Mouse (Mus musculus) midbrain, embryonic 14.5 days (tissue): ENCODE results near the gene Dnaja3. TPM values are rescaled to one million over a fixed set of nuclear protein-coding genes. Genes with fewer than 3 reads are reported as not detected.

Experiments used
- ATAC-seq: fragments of 200-750 bp; cut with Nextera tagmentation; 2 replicates; pipeline ENCODE4 v1.8.0; 2017; ENCODE audit warnings: moderate number of reproducible peaks, moderate library complexity; ENCODE audit not compliant: low FRiP score, low TSS enrichment
- DNase-seq: peaks from one replicate; pipeline ENCODE4 v3.0.0-alpha.2; 2015
- H3K27ac ChIP-seq: fragments of 300-500 bp; sonication (generic); replicated peaks from 2 replicates; pipeline ENCODE4 v1.5.1; 2014; ENCODE audit warnings: mild to moderate bottlenecking, low read depth, low read length, moderate library complexity
- H3K27me3 ChIP-seq: fragments of 300-500 bp; sonication (generic); 2 replicates; pipeline ENCODE4 v1.6.1; 2014; ENCODE audit warnings: low read length, control low read depth, mixed read lengths; ENCODE audit not compliant: control insufficient read depth, insufficient read depth
- H3K36me3 ChIP-seq: fragments of 300-500 bp; sonication (generic); 2 replicates; pipeline ENCODE4 v1.6.1; 2014; ENCODE audit warnings: low read length, control low read depth; ENCODE audit not compliant: control insufficient read depth, insufficient read depth
- H3K4me1 ChIP-seq: fragments of 300-500 bp; sonication (generic); 2 replicates; pipeline ENCODE4 v1.6.1; 2014; ENCODE audit warnings: mild to moderate bottlenecking, antibody characterized with exemption, low read length, control low read depth; ENCODE audit not compliant: control insufficient read depth, insufficient read depth
- H3K4me2 ChIP-seq: fragments of 300-500 bp; sonication (generic); 2 replicates; pipeline ENCODE4 v1.6.1; 2014; ENCODE audit warnings: mild to moderate bottlenecking, low read length, moderate library complexity
- H3K4me3 ChIP-seq: fragments of 300-500 bp; sonication (generic); replicated peaks from 2 replicates; pipeline ENCODE4 v1.5.1; 2014; ENCODE audit warnings: low read depth, low read length
- H3K9ac ChIP-seq: fragments of 300-500 bp; sonication (generic); replicated peaks from 2 replicates; pipeline ENCODE4 v1.6.1; 2014; ENCODE audit warnings: mild to moderate bottlenecking, low read length, moderate library complexity
- H3K9me3 ChIP-seq: fragments of 300-500 bp; sonication (generic); 2 replicates; pipeline ENCODE4 v1.6.1; 2016; ENCODE audit warnings: low read length, control low read depth, mixed read lengths; ENCODE audit not compliant: control insufficient read depth
- WGBS: fragments of 180-500 bp; shearing (Covaris S2); extraction: QIAGEN DNeasy Blood & Tissue Kit; methylation state at CpG from one replicate; pipeline ENCODE4 v1.1.7; 2014; 5-methylcytosine and 5-hydroxymethylcytosine counted together
- polyA plus RNA-seq: library from polyadenylated mRNA; unstranded; fragments of >200 nt; fragmentation: Nextera tagmentation; extraction: Ambion mirVana; gene quantifications from 2 replicates; pipeline ENCODE4 v1.2.1, GENCODE M21; 2014

The Dnaja3 gene
- polyA plus RNA-seq, 1 experiment from 2014 or later: 55.0 TPM

DNA sequence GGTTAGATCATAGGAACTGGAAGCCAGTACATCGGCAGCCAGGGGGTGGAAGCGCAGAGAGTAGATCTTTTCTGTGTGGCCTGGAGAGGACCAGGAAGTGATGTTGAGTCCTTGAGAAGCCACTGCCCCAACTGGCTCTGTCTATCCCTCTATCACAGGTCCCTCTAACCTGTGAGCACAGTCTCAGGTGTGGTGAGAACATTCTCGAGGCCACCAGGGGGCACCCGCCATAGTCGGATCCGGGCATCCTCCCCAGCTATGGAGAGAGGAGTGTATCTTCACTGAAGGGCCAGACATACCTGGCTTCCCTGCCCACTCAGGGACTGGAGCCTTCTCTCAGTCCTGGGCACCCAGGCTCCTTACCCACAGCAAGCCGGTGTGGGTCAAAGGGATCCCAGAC lies 7.7 kb upstream of the Dnaja3 start:
- WGBS: 47% methylated on average over 7 of the region's 7 CpGs
- no peaks in the 10 kb centered on the region for H3K4me1 ChIP-seq
- peak; percentile 49 for DNase-seq
- no peaks in the 10 kb centered on the region for H3K9me3 ChIP-seq
- 0 out of 2 replicates have a peak, but pooled peaks have one; percentile 22 for ATAC-seq
- H3K27ac ChIP-seq: no peak overlapping the region
- H3K36me3 ChIP-seq: peaks cover 32% of the 10 kb centered on the region
- no peak overlapping the region for H3K4me3 ChIP-seq
- no peaks in the 10 kb centered on the region for H3K27me3 ChIP-seq
- no peak overlapping the region for H3K4me2 ChIP-seq
- no peak overlapping the region for H3K9ac ChIP-seq

DNA sequence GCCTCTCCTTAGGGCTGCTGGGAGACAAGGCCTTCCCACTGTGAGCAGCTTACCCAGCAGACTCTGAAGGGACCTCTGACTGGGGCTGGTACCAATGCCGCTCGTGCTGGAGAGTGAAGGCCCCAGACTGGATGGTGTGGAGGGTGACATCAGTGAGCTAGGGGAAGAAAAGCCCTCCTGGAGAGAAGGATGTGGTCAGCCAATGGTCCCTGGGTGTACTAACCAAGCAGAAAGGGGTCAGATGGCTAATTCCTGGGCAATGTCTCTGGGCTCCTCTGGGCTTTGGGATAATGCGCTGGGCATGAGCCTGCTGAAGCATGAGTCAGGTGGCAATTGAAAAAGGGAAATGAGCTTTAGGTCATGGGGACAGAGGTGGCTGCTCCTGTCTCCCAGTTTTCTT lies 6.1 kb upstream of the Dnaja3 start:
- Histone ChIP-seq H3K27me3 (no peaks in the 10 kb centered on the region), H3K4me2 (no peak overlapping the region), H3K36me3 (peaks cover 26% of the 10 kb centered on the region), H3K4me1 (no peaks in the 10 kb centered on the region), H3K9me3 (no peaks in the 10 kb centered on the region), H3K27ac (no peak overlapping the region), H3K4me3 (no peak overlapping the region), H3K9ac (no peak overlapping the region)
- ATAC-seq (no peak), DNase-seq (no peak)
- 93% methylated on average over 3 of the region's 3 CpGs for WGBS

DNA sequence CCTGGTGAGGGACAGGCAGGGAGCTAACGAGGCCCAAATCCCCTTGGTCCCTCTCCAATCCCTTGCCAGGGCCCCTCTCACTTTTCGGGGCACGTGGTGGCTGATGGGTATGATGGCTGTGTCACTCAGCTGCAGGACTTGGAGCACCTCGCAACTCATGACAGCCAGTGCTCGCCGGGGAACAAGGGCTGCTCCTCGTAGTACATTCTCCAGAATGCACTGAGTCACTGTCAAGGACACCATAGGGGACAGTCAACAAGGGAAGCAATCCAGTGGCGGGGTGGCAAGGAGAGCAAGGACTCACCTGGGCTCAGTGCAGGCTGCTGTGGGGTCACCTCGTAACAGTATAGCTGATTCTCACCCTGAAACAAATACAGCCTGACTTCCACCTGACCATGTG lies 5.1 kb upstream of the Dnaja3 start:
- ATAC-seq (no peak), DNase-seq (no peak)
- H3K4me2 ChIP-seq: no peak overlapping the region
- peaks cover 26% of the 10 kb centered on the region for H3K36me3 ChIP-seq
- WGBS: 84% methylated on average over 9 of the region's 9 CpGs
- H3K4me1 ChIP-seq: no peaks in the 10 kb centered on the region
- no peak overlapping the region for H3K9ac ChIP-seq
- no peaks in the 10 kb centered on the region for H3K9me3 ChIP-seq
- H3K4me3 ChIP-seq: no peak overlapping the region
- no peak overlapping the region for H3K27ac ChIP-seq
- no peaks in the 10 kb centered on the region for H3K27me3 ChIP-seq

DNA sequence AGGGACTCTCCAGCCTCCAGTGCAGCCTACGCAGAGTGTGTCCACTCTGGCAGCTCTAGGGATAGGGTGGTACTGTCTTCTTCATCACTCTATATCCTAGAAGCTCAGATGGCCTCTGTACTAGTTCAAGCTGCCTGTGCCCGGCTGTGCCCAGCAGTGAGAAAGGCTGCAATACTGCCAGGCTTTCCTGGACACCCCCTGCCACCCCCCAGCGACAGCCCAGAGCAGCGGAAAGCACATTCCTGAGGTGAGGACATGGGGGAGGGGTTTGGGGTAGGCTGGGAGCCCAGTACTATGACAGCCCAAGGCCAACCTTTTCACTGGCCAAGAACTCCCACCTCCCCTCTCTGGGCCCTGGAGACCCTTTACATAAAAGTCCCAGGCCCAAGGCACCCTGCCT lies 4.0 kb upstream of the Dnaja3 start:
- Histone ChIP-seq H3K9ac (no peak overlapping the region), H3K4me2 (no peak overlapping the region), H3K4me3 (no peak overlapping the region), H3K36me3 (peaks cover 22% of the 10 kb centered on the region), H3K27ac (no peak overlapping the region), H3K27me3 (no peaks in the 10 kb centered on the region), H3K9me3 (no peaks in the 10 kb centered on the region), H3K4me1 (peaks cover 7% of the 10 kb centered on the region; the same call in 1 of the 2 replicates)
- no peak for ATAC-seq
- no peak for DNase-seq
- 66% methylated on average over 4 of the region's 4 CpGs for WGBS

DNA sequence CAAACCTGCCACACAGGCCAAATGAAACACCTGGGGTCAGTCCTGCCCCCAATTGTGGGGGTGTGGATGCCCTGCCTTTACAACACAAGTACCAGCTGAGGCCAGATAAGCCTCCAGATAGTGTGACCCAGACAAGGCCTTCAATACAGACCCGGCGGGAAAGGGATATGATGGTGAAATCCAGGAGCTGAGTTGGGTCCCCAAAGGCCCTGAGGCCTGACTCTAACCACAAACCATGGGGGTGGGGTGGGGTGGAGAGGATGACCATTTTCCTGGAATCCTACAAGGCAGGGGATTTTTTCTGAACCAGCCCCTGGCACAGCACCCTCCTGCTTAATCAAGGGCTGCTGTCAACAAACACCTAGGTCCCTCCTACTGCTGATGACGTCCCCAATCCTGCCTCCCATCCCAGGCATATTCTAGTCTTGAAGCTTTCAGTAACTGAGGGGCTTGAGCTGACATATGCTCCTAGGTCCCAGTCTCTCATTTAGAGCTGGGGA lies 848 bp upstream of the Dnaja3 start:
- Histone ChIP-seq H3K9ac (no peak overlapping the region), H3K4me2 (no peak overlapping the region), H3K27ac (no peak overlapping the region), H3K4me1 (peaks cover 15% of the 10 kb centered on the region; the same call in 1 of the 2 replicates), H3K36me3 (peaks cover 5% of the 10 kb centered on the region; the same call in 1 of the 2 replicates), H3K4me3 (no peak overlapping the region), H3K9me3 (no peaks in the 10 kb centered on the region), H3K27me3 (no peaks in the 10 kb centered on the region)
- no peak for ATAC-seq
- WGBS: 92% methylated on average over 3 of the region's 3 CpGs
- no peak for DNase-seq

DNA sequence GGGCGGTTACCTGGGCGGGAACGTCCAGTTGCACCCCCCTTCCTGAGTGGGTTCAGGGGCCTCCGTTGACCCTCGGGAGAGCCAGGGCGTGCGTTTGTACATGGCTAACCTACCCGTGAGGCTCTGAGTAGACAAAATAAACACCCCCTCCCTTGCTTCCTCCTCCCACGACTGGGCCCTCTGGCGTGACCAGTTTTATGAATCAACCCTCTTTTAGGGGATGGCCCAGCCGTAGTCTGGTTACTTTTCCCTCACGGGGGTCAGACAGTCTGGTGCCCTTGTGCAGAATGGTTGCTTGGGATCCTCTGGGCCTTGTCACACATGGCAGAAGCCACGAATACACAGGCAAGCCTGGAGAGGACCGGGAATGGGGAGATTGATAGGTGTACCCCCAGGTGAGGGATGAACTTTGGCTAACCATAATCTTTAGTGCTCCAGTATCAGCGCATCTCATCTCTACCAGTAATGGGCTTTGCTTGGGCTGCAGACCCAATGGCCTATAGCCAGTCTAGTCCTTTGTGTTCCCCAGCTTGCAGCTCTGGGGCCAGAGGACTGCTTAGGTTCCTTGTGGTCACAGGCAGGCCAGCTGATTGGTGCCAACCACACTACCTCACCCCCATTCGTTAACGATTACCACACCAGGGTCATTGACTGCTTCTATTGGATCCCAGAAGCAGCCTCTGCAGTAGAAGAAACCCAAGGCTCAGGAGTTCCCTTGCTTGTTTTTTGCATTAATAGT lies 647 bp downstream of the Dnaja3 start:
- Histone ChIP-seq H3K9me3 (no peaks in the 10 kb centered on the region), H3K4me2 (peak overlapping the region; percentile 64), H3K27me3 (no peaks in the 10 kb centered on the region), H3K4me3 (peak overlapping the region; percentile 39), H3K36me3 (no peaks in the 10 kb centered on the region), H3K4me1 (peaks cover 15% of the 10 kb centered on the region; the same call in 1 of the 2 replicates), H3K9ac (peak overlapping the region; percentile 54), H3K27ac (peak overlapping the region; percentile 26; the same call in 1 of the 2 replicates)
- ATAC-seq: 0 out of 2 replicates have a peak, but pooled peaks have one; percentile 1
- WGBS: 12% methylated on average over 17 of the region's 17 CpGs
- DNase-seq: no peak

DNA sequence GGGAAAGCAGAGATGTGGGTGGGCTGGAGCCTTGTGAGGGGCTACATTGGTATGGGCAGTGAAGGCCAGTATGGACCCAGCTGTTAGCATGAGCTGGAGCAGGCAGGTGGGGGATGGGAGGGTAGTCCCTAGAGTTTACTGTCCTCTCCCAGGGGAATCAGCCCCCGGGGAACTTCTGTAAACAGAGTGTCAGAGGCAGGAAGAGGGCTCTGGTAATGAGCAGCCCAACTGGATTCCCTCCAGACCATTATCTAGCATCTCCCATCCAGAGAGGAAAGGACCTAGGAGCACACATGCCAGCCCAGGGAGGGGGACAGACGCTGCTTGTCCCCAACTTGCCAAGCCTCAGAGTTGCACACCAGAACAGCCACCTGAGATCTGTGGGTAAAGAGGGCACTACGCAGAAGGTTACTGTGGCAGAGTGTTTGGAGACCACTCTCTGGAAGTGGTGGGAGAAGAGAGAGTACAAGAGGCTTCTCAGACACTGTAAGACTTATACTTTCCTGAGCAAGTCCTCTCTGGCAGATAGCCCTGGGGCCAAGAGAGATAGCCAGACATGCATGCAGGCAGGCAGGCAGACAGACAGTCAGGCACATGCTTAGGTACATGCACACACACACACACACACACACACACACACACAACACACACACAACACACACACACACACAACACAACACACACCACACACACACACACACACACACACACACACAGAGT lies 1.5 kb downstream of the Dnaja3 start:
- H3K36me3 ChIP-seq: no peaks in the 10 kb centered on the region
- H3K9ac ChIP-seq: no peak overlapping the region
- peaks cover 15% of the 10 kb centered on the region; the same call in 1 of the 2 replicates for H3K4me1 ChIP-seq
- H3K27ac ChIP-seq: no peak overlapping the region
- no peak for ATAC-seq
- H3K4me2 ChIP-seq: peak overlapping the region; percentile 64
- no peaks in the 10 kb centered on the region for H3K9me3 ChIP-seq
- no peak for DNase-seq
- H3K27me3 ChIP-seq: no peaks in the 10 kb centered on the region
- WGBS: 60% methylated on average over 3 of the region's 3 CpGs
- 0 out of 2 replicates have a peak overlapping the region, but pooled peaks have one; percentile 39 for H3K4me3 ChIP-seq

DNA sequence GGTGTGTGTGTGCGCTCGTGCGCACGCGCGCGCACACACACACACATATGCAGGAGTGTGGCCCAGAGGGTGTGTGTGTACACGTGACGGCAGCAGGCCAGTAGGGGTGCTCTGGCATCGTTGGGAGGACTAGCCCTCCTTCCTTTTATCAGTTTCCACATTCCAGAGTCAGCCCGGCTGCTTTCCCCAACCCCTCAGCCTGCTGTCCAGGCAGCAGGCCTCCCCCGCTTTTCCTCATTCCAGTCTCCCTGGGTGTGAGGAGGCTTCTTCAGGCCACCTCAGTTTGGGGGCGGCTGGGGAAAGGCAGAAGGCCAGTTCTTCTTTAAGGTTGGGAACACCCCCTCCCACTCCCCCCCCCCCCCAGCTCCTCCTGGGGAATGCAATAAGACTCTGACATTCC lies 2.4 kb downstream of the Dnaja3 start:
- DNase-seq (peak; percentile 24), ATAC-seq (no peak)
- Histone ChIP-seq H3K4me2 (peak overlapping the region; percentile 12; the same call in 1 of the 2 replicates), H3K36me3 (no peaks in the 10 kb centered on the region; the same call in 1 of the 2 replicates), H3K9ac (no peak overlapping the region), H3K27me3 (no peaks in the 10 kb centered on the region), H3K27ac (no peak overlapping the region), H3K4me1 (peaks cover 15% of the 10 kb centered on the region; the same call in 1 of the 2 replicates), H3K4me3 (no peak overlapping the region), H3K9me3 (no peaks in the 10 kb centered on the region)
- WGBS: 44% methylated on average over 13 of the region's 13 CpGs
